Mouse (Mus musculus) 416B (cell line): ENCODE measurements around the gene Rasal2.

Source experiments
- DNase-seq: peaks from one replicate; pipeline ENCODE4 v3.0.0; 2011; ENCODE audit warnings: low read depth

Rasal2 gene

DNA sequence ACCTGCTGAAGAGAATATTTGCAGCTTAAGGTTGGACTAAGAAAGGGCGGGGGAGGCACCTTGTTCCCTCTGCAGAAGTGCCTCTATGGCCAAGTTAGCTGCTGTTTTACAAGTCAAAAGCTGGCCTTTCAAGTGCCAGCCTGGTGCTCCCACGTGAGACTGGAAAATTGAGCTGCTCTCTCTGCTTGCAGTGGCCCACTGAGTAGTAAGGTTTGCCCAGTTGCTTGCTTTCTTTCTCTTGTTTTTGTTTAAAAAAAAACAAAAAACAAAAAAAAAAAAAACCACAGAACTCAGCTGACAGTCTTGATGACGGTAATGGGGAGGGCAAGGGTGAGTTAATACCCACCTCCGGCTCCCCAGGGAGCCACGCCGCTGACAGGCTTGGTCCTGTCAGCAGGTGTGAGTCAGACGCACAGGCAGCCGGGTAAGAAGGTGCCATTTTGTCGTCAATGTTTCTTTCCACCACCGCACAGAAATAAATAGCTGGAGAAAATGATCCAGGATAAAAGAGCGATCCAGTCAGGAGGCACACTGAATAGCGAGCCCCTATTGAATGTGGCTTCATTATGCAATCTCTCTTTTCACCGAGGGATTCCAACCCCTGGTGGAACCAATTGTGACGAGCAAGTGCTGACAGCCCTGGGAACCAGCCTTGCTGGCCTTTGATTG, 27.7 kb upstream of the Rasal2 start:
- no peak for DNase-seq

DNA sequence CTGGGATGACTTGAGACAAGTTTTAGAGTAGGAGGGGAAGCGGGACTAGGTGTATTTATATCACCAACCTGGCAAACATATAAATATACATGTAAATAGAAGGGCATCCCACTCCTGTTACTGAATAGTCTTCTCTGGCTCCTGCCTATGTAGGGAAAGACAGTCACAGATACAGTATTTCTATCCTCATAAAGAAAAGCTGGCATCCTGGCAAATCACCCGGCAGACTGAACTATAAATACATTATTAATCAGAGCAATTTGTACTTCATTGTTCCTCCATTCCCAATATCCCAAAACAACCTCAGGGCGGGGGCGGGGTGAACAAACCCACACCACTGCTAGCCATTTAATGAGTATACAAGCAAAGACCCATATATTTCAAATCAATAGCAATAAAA, 26.7 kb upstream of the Rasal2 start:
- no peak for DNase-seq

DNA sequence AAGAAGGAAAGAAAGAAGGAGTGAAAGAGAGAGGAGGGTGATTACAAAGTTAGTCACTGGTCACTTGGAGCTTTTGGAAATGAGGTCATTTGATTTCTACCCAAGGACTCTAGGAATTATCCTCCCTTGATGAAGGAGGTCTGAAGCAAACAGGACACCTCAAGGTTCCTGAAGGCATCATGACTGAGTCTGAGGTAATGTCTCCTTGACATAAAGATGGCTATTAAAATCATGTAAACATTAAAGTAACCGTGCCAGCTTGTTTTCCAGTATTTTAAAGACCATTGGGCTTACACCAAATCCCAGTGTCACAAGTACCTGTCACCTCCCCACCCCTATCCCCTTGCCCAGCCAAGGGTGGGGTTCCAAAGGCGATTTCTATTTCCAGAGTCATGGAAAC, 25.9 kb upstream of the Rasal2 start:
- DNase-seq = no peak

DNA sequence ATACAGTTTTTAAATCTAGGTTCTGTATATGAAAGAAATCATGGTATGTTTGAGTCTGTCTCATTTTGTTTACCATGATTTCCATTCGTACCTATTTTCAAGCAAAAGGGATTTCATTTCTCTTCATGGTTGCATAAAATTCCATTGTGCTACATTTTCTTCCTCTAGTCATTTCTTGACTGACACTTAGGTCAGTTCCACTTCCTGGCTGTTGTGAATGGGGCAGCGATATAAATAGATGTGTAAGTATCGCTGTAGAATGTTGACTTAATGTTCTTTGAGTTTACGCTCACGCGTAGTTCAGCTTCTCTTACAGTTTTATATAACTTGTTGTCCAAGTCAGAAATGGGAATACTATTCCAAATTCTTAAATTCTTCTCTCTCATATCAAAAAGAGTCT, 23.5 kb upstream of the Rasal2 start:
- no peak for DNase-seq

DNA sequence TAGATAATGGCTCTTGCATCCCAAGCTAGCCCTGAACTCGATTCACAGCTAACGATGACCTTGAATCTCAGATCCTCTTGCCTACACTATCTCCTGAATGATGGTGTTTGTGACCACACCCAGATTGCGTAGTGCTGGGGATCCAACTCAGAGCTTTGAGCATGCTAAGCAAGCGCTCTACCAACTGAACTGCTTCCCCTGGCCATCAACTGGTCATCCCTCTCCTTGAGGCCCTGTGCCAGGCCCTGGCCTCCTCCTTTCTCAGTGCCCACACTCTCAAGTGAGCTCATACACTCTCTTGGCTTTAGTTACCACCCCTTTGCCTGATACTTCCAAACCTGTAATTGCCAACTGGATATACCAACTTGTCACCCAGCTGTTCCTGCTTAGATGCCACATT, 22.0 kb upstream of the Rasal2 start:
- DNase-seq = no peak

DNA sequence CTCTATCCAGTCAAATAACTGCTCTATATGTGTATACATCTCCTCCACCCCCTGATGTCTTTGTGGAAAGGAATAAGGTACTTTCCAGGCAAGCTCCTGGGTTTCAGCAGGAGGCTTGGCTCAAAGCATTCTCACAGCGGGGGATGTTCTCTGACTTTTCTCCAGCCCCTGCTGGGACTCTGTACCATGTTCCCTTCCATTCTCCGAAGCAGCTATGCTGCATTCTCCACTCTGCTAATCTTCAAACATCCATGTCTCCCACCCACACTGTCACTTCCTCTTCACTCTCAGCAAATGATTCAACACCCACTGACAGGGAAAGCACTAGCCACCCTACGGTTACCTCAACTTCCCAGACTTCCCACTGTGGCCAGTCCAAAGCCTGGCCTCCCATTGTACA, 20.9 kb upstream of the Rasal2 start:
- no peak for DNase-seq

DNA sequence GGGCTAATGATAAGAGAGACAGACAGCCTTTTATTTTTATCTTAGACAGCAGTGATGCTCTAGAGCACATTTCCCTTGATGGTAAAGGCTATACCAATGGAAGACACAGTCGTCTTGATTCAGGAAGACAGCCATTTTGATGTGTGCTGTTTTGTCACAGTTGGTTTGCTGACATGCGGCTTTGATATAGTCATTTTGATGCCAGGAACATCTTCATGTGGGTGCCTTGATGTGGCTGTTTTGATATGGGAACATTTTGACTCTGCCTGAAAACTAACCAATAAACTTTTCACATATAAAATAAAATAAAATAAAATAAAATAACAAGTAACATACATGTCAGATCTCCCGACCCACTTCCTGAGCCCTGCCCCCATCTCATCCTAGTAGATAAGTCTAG, 16.0 kb upstream of the Rasal2 start:
- no peak for DNase-seq

DNA sequence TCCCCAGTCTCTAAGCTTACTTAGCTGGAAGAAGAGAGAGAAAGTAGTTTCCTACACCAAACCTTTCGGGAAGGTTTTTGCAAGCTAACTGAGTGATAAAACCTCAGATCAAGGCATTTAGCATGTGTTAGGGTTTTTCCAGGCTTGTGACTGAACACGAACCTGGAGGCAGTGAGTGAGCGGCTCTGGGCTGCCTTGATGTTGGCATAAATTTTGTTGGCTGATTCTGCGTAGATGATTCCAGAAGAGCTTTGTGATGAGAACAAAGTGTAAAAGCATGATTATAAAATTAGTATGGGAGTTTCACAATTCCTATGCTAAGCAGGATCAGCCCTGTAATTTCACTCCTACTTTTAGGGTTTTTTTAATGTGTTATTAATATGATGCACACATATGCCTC, 15.2 kb upstream of the Rasal2 start:
- no peak for DNase-seq

DNA sequence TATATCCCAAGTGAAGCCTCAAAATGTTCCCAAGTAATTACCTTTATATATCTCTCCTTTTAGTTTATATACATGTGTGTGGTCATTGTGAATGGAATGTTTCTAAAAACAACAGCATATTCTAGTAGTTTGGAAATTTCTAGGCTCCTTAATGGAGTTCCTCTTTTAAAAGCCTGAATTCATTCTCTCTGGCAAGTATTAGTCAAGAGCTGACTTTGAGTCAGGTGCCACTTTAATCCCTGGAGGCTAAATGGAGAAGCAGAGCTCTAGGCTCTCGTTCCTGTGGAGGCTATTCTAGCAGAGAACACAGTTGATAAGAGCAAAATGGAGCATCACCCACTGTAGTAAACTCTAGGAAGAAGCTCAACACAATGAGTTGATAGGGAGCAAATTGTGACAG, 14.5 kb upstream of the Rasal2 start:
- no peak for DNase-seq

DNA sequence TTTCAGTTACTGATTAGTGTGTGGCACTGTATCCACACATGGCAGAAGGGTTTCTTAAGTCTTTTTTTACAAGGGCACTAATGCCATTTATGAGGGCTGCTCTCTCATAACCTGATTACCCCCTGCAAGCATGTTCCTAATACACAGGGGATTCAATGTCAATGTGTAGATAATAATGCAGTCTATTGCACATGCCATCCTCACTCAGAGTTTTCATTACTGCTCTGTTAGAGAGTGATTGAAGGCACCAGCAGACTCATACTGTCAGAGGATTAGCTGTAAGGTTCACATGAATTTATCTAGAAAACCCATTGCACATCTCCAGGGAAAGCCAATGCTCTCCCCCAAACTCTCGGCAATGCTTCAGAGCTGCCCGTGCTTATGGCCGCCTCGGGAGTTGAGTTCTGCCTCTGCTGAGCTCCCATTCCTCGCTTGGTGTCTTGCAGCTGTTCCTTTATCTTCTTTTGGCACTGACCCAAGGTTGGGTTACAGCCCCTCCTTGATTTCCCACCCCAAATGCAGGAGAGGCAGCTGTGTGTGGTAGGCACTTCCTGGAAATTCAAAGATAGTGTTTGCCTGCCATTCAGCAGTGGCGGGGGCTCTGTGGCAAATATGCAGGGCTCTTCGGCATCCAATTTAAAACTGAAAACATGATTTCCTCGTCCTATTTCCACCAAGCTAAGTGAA, 13.5 kb upstream of the Rasal2 start:
- no peak for DNase-seq

DNA sequence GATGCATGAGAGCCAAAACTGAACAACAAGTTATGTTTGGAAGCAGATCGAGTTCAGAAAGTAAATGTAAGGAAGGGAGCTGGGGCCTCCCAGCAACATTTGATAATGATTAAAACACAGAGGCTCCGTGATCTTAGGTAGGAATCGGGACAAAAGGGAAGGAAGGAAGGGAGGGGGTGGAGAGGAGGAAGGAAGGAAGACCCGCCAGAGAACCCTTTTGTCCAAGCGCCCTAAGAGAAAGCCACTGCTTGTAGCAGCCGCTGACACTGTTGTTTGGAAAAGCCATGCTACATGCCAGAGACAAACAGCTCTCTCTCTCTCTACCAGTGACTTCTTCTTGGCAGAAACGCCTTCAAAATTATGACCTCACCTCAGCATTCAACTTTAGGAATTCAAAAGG, 5.5 kb upstream of the Rasal2 start:
- no peak for DNase-seq

DNA sequence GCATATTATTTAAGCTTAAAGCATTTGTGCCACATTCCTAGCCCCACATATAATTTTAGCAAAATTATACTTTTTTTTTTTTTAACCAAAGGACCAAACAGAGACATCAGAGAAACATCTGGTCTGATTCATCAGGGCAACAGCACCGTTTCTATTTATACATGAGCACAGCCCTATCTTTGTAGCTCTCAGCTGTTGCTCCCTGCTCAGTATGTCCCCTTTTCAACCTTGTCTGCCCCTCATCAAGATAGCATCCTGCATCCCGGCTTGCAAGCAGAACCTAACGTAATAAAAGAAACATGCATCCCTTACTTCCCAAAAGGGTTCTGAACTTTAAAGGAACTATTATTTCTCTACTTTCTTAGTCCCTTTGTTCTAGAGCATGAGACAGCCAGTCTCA, 5.0 kb upstream of the Rasal2 start:
- DNase-seq = no peak

DNA sequence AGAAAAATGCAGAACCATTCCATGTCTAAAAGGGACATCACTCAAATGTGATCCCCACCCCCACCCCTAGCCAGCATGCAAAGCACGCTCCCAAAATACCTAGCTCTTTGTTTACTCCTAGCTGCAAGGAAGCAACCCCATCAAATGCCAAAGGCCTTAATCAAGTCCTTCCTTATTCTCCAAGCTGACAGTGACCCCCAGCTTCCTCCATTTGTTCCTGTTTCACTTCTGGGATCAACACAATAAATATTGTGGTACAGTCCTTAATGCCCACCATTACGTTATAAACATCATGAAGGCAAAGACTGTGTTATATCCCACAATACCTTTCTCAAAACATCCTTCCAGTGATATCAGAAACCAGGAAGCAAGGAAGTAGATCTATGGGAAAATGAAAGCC, 4.2 kb upstream of the Rasal2 start:
- no peak for DNase-seq

DNA sequence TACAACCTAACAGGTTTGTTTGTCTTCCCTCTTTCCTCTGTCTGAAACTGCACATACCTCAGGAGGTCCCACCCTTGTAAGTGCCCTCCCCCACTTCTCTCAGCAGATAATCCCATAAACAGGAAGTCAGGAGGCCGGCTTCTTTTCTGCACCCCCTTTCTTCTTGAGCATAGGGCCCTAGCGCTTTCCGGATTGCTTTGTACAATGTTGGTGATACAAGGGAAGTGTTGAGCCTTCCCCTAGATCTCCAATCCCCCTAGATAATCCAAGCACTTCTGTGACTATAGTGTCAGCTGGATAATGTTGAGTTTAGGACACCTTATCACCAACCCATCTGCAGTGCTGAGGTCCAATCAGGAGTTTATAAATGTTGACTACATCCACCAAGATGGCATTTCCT, 3.4 kb upstream of the Rasal2 start:
- no peak for DNase-seq

DNA sequence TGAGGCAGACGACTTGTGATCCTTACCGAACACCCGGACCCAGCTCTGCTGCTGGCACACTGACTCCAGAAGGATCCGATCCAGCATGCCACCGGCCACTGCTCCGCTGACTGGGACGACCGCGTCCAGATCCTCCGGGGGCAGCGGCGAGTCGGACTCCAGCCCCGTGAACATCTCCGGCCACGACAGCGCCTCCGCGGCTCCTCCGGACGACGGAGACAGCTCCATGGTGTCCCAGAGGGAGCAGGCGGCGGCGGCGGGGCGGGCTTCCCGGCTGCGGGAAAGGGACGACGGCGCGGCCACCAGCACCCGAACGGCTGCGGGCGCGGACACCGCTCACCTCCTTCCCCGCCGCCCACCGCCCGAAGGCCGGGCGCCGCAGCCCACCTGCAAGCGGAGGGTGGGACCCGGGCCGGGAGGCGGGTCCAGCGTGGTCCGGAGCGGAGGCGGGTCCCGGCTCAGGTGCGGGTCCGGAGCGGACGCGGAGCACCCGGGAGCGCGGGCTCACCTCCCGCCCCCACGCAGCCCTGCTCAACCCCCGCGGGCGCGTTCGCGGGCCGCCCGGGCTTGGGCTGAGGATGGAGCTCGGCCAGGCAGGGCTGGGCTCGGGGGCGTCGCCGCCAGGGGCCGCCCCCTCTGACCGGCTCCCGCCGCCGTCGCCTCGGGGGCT, 549 bp downstream of the Rasal2 start:
- no peak for DNase-seq

DNA sequence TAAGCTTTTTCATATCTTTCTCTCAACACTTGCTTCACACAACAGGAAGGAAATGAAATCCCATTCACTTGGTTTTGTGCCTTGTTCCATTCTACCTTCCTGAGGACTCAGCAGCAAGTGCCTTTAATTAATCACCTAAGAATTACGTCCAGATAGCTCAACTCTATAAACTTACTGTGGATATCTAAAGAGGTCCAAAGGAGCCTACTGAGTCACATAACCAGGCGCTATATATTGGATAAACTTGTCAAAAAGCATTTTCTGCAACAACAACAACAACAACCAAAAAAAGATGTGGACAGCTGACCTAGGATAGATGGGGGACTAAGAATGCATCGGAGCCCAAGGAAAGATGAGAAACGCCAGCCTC, 1.1 kb downstream of the Rasal2 start:
- no peak for DNase-seq

DNA sequence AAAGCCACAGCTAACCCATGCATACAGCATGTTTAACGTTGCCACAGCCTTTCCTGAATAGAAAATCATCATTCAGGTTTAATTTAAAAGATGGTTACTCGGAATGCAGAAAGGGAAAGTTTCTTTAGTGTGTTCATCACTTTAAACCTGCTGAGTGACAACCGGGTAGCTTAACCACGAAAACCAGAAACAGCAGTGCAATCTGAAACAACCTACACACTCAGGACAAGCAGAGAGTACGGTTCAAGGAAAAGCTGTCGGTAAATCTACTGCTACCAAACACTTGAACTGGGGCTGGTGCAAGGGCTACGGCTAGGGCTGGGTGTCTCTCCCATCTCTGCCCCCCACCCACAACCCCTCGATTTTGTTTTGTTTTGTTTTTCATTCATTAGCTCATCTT, 1.5 kb downstream of the Rasal2 start:
- no peak for DNase-seq

DNA sequence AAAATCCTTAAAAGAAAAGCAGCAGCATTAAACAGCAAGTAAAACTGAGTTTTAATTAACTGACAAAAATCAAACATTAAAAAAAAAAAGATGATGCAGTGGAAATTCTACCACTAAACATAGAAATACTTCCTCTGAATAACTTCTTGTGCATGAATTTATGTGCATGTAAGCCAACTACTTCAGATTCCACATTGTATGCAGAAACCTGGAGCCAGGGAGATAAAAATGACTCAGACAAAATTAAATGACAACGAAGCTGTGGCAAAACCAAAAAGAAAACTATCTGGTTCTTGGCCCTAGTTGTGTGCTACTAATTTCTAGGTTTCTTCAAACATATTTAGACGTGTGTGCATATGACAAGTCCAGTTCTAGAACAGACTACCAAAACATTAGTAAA, 2.7 kb downstream of the Rasal2 start:
- no peak for DNase-seq

DNA sequence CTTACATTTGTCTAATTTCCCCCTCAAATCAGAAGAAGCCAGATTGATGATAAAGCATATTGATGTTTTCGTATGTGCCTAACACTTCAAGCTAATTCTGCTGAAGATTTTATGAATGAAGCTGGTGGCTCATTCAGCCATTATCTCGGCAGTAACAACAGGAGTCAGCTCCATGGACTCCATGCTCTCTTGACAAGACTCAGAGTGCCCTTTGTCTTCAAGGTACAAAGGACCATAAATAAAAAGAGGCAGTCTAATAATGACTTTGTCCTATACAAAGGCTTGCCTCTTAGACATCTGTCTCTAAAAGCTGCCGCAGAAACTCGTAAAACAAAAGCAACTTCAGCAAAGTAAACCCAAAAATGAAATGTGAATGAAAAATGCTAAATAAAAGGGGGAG, 24.4 kb downstream of the Rasal2 start:
- DNase-seq = no peak

DNA sequence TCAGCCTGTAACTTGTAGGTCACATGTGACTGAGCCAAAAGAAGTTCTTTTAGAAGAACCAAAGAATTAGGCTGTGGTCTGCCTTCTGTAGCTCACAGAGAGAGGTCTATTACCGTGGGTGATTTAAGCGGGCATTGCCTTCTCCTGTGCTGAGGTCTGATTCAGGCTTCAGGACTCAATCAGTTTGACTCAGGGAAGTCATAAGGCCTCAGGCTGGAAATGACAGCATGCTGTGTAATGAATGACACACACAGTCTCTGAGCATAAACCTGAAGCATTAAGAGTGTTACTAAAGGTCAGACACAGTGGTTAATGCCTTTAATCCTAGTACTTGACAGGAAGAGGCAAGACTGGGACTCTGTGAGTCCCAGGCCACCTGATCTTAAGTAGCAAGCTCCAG, 31.7 kb downstream of the Rasal2 start:
- no peak for DNase-seq

DNA sequence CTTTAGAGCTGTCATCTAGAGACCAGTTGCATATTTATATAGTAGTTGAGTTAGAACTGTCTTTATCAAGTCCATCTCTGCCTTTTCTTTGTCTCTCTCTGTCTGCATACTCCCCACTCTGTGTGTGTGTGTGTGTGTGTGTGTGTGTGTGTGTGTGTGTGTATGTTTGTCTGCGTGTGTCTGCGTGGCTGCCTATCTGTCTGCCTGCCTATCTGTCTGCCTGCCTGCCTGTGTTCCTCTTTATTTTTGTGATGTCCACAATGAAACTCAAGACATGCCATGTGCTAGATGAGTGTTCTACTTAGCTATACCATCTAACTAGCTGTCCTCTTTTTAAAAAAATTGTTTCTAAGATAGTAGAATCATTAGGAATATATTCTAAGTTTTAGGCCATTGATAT, 42.0 kb downstream of the Rasal2 start:
- no peak for DNase-seq

DNA sequence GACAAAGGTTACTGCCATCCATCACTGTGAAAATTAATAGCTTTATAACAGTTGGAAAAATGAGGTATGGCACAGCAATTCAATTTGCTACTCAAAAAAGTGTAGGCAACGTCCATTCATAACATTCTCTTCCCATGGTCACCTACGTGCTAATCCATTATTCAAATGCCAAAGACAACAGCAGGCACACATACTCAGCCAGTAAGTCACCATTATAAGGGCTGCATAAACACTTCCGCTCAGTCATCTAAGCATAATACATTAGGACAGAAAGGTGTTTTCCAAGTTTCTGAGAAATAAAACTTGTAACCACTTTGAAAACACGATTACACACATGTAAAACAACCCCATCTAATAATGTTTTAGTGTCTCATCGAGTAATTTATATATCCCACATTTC, 44.1 kb downstream of the Rasal2 start:
- no peak for DNase-seq

DNA sequence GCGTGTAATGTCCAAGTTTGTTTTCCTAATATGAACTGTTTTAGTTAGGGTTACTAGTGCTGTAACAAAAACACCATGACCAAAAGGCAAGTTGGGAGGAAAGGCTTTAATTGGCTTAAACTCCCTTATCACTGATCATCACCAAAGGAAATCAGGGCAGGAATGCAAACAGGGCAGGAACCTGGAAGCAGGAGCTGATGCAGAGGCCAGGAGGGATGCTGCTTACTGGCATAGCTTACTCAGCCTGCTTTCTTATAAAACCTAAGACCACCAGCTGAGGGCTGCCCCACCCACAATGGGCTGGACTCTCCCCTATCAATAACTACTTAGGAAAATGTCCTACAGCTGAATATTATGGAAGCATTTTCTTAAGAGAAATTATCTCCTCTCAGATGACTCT, 65.7 kb downstream of the Rasal2 start:
- no peak for DNase-seq

DNA sequence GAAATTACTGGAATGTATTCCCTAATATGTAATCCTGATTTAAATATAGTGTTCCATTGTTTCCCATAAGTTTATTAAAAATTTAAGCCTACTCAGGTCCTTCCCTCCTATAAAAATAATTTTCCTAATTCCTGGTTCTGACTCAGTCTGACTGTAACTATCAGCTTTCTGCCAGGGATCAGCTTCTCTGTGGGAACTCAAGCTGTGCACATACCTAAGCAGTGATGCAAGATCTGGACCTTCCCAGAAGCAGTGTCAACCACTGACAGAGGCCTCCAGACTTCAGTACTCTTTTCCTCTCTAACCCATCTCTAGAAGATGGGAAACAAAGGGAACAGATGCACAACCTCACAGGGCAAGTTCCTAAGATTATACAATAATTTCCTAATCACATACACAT, 68.9 kb downstream of the Rasal2 start:
- no peak for DNase-seq
